Mouse (Mus musculus) left cerebral cortex, adult 8-10 months (tissue): ENCODE results near the gene Kat2a. TPM values are rescaled to one million over a fixed set of nuclear protein-coding genes. Genes with fewer than 3 reads are reported as not detected.

Source experiments
- DNase-seq, 2 experiments: peaks; one replicate each; pipeline ENCODE4 v3.0.0; 2022; ENCODE audit warnings: low spot score in 2 of 2
- total RNA-seq, 4 experiments: library from RNA; stranded (reverse); gene quantifications; 2 replicates each; pipeline ENCODE4 v1.2.4; 2022

Gene Kat2a
- total RNA-seq, 4 experiments from 2014 or later, result 56.6 to 62.8 (median 59.2) TPM

DNA sequence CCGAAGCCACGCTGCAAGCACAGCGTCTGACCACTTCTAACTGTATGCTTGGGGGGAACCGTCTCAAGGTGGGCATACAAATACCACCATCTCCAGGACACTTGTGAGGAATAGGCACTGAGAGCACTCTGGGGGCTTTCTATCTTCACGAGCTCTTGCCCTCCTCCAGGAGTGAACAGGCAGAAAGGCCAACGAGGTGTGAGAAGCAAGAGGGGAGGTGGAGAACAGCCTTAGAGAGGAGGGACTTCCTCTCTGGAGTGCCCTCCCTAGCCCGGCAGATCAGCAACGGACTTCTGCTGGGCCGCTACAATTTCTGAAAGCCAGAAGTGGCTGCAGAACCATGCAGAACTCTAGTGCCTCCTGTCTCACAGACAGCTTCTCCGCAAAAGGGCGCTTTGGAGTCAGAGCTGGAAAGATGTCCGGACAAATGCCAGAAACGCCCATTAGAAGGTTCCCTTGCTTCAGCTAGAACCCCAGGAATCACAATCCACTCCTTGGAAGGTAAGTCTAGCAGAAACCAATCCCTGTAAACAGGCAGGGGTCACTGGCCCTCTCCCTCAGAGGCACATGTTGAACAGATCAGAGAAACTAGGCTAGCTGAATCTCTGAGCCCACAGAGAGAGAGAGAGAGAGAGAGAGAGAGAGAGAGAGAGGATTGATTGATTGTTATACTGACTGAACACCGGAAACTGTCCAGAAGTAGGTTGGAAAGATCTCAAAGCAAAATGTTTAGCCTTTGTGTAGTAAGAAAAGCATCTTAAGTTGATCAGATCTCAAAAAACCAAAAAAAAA lies 23.9 kb upstream of the Kat2a start:
- DNase-seq, result no peak

DNA sequence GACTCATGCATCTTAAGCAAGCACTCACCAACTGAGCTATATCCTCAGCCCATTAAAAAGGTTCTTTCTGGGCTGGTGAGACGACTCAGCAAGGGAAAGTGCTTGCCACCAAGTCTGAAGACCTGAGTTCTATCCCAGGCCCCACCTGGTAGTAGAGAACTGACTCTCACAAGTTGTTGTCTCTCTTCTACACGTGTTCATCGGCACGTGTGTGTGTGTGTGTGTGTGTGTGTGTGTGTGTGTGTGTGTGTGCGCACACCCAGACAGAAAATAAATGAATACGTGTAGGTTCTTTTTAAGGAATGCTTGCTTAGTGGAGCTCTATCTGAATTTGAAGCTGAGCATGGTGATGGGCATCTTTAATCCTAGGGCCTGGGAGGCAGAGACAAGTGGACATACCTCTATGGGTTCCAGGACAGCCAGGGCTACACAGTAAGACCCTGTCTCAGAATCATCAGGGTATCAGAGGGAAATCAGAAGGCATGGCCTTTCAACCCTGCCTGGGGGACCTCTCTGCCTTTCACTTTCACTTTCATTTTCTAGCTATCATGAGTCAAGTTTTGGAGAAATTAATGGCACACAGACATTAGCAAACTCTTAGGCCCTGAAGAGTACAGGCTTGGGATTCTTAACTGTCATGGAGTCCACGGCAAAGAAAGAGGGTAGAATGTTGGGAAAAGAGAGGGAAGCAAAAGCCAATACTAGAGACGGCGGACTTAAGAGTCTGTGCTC lies 23.0 kb upstream of the Kat2a start:
- no peak for DNase-seq

DNA sequence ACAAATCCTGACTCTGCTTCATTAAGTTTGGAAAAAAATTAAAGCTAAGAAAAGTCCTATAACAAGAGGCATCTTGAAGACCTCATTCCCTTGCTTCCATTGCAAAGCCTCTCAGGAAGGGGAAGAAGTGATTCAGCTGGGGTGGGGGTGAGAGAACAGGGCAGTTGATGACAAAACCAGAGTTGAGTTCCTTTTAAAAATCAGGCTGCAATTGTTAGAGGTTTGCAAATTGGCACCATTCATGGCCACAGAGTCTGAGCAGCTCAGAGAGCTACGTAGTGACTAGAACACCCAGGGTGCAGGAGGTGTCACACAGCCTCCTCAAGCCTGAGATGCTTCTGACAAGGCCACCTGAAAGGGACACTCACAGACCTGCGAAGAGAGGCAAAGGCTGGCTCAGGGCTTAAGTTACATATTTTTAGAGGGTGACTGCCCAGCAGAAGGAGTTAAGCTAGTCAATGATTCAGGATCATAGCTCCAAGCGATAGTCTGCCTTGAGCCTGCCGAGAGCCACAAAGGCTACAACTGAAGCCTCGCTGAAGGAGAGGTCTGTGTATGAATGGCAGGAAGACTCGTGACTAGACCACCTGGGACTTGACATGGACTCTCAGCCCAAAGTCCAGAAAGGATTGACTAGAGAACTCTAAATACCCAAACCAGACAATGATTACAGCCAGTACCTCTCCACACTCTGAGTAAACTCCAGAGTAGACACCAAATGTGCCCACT lies 18.4 kb upstream of the Kat2a start:
- DNase-seq, result no peak

DNA sequence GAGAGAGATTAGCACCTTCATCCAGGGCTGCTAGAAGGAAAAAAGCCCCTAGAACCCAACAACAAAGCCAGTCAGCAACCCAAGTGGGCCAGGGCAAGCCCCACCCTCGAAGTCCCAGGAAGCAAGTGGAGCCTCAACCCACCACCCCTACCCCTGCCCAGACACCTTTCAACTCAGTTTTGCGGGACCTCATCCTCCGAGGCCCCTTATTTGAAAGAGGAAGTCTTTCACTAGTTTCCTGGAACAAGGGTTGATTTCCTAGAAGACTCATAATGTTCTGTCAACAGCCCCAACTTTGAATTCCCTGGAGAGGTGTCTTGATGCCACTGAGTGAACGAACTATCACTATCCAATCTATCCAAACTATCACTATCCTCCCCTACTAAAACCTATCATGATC lies 17.7 kb upstream of the Kat2a start:
- no peak for DNase-seq

DNA sequence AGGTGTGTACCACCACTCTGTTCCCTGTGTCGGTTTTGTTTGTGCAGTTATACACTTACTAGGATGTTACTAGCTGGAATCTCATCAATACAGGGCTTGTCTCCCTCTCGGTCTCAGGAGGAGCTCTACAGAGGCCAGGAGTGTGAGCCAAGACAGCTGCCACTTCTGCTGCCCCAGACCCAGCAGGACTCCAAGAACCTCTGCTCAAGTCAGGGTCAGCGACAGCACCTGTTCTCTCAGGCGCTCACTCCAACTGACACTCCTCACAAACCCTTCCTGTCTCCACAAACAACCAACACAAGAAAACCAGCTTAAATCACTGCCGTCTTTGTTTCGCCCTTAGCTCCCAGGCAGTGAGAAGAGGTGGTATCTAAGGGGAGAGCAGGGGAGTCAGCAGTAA lies 16.3 kb upstream of the Kat2a start:
- DNase-seq, result no peak

DNA sequence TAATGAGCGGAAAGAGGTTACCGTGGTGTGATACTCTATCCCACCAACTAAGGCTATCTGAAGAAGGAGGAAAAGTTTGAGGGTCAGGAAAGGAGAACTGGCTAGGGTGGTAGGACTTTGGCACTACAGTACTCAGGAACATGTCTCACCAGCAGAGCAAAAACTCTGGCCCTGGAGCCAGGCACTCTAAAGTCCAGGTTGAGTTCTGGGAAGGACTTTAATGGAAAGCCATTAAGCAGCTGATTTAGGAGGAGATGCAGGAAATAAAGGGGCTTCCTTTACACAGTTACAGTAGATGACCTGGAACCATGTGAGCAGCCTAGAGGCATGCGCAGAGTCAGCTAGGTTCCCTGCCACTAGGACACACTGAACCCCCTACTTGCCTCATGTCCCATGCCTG lies 14.9 kb upstream of the Kat2a start:
- DNase-seq, result no peak

DNA sequence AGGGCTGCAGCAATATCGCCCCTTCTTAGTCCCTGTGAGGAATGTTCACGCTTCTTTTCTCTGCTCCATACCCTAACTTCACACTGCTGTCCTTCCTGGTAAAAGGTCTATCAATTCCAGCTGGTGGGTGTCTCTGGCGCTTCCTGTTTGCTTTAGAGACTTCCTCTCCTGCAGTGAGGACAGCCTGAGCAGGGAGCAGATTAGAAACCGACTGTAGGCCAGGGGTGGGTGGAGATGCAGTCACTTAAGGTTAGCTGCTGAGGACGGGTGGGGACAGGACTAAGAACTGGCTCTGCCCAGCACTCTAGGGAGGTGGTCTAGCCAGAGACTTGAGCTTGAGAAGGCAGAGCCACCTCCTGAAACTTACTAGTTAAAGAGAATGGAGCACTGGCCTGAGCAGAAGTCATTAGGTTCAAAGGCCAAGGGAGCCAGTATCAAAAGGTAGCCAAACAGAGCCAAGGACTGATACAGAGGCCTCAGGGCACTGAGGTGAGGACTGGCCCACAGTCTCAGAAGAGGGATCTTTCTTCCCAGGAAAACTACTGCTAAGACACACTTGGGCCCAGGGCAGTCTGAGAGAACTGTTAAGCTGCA lies 12.8 kb upstream of the Kat2a start:
- no peak for DNase-seq

DNA sequence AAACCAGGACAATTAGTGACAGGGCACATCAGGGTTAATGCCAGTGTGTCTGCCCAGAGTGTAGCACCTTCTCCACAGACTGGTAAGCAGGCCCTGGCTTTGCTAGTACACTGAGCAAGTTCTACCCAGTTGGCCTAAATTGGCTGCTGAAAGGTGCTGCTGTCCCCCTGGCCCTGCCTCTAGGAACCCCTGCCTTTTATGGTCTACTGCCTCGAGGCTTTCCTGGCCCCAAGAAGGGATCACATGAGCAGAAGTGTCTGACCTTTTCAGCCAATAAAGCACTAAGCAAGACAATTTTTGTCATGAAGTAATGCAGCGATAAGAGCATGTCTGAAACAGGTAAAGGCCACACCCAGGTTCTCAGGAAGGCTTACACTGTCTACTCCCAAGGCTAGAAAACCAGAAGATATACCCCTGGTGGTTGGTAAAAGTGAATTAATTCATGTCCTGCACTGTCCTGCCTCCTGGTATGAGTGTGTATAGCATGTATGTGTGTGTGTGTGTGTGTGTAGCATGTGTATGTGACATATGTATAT lies 10.3 kb upstream of the Kat2a start:
- no peak for DNase-seq

DNA sequence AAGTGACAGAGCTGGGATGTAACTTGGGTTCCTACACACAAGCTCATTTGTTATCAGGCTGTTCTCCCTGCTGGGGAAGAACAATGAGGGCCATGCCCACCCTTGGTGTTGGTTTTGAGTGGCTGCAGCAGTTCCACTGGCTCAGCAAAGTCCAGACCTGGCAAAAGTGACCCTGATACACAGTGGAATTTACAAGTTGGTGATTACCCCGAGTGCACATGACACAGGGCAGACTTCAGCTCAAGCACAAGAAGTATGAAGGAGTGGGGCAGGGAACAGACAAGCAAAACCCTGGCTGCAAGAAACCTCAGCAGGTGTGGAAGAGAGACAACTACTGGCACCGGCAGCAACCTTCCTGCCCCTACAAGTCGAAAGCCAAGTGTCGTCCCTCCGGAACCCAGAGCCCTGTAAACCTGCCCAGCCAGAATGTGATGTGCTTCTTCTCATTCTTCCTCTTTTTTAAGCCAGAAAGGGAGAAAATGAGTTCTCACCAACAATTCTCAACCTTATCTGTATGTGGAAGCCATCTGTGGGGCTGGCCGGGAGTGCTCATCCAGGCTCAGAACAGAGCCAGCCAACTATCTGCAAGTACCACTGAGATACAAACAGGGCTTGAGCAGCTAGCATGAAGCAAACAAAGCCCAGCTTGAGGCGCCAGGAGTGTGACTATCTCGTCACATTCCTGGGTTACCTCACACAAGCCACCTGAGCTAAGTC lies 9.7 kb upstream of the Kat2a start:
- DNase-seq, result no peak

DNA sequence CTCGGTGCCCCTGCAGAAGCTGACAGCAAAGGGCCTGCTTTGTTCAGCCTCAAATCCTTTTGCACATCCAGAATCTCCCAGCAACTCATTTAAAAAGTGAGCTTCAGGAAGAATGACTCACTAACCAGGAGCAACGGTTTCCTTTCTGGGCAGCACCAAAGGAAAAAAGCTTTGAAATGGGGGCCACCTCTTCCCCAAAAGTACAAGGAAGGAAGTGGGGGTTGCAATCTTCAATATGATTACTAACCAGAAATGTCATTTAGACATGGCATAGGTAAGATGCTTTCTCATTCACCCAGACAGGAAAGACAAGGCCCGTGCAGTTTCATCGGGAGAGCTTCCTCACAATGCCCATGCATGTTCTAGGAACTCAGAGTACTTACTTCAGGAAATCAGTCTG lies 9.0 kb upstream of the Kat2a start:
- no peak for DNase-seq

DNA sequence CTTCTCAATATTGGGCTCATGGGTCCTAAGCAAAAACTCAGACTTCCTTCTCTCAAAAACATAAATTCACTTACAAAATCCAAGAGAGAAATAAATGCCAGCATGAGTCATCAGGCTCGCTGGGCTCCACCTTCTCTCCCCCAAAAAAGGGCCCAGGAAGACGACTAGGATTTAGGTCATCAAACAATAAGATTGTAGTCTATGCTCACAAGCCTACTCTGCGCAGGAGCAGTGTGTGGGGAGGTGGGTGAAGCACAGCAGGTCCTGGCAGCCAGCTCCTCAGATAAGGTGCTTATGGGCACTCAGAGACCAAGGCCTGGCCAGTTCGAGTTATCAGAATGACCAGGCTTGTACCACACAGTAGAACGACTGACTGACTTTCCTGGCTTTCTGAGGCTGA lies 8.1 kb upstream of the Kat2a start:
- DNase-seq, result no peak

DNA sequence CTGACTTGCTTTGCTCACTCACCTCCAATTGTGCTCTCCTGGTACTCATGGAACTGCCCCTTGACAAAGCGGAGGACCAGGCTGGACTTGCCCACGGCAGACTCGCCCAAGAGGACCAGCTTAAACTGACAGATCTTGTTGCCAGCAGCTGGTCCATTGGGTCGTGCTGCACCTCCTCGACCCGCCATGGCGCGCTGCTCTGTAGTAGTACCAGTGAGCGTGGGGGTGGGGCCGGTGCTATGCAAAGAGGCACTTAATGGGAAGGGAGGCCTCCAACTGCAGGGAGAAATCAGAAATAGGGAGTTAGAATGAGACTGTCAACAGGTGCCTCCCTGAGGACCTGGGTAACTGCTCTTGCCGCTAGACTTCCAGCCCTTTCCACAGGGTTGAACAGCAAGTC lies 7.6 kb upstream of the Kat2a start:
- DNase-seq, result no peak

DNA sequence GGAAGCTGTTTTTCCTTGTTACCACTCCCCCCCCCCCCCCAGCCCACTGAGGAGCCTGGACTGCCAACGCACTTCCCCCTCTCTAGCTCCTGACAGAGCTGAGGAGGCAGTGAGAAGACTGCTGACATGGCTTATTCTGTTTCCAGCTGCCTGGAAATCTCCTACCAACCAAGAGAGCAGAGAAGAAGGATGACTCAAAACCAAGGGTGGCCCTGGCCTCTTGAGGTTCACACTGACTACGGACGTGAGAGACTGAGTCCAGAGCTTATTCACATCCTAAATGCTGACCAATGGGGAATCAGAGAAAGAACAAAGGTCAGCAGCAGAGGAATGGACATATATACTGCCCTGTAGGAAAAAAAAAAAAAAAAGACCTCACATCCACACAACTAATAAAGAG lies 7.0 kb upstream of the Kat2a start:
- no peak for DNase-seq

DNA sequence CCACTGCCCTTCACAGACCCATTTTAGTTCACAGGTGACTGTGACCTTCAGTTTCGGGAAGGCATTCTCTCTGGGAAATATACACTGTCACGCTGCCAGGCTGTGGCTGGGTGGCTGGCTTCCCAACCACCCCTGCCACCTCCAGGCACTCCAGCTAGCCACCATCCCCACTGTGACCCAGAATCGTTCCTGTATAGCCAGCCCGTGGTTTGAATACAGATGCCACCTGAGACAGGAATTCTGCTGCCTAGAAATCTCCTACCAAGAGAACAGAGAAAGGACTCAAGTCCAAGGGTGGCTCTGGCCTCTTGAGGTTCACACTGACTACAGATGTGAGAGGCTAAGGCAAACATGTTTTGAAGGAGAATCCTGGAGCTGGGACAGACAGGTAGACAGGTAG lies 6.6 kb upstream of the Kat2a start:
- DNase-seq, result no peak

DNA sequence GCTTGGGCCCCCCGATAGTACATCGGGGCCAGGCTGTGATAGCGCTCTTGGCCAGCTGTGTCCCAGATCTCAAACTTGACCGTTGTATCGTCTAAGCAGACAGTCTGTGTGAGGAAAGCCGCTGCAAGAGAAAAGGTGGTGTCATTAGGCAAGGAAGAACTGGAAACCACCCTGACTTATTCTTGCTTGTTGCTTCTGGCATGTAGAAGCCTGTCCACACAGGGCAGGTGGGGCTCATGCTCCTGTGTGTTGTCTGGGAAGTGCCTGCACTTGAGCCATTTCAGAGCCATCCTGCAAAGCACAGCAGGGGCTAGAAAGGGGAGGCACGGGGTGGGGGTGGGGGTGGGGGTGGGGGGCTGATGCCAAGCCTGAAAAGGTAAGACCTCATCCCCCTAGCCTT lies 6.2 kb upstream of the Kat2a start:
- DNase-seq, result no peak

DNA sequence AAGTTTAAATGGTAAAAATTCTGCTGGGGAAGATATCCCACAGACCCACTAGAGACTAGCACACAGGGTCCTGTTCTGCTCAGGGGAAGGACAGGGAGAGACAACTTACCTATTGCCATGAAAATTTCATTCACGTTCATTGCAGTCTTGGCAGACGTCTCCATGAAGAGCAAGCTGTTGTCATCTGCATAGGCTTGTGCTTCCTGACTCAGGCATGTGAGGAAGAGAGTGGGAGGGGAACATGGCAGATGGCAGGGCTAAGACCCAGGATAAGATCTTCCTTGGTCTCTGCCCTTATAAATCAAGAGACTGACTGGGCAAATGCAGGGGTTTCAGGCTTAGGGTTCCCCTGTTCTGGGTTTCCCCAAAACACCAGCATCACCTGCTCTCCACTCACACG lies 4.4 kb upstream of the Kat2a start:
- DNase-seq, result no peak

DNA sequence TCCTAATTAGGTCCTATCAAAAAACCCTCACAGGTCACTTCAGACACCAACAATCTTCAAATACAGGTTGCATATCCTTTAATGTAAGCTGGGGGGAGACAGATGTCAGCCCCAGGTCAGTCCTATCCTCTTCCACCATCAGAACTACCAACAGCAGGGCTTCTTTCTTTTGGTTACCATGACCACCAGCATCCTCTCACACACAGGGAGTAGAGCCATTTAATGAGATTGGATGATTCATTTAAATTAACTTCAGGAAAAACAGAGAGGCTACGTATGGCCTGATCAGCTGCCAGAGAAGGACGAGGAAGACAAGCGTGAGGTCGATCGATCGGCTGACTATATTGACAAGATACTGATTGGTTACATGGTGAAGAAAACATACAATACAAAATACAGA lies 2.7 kb upstream of the Kat2a start:
- no peak for DNase-seq

DNA sequence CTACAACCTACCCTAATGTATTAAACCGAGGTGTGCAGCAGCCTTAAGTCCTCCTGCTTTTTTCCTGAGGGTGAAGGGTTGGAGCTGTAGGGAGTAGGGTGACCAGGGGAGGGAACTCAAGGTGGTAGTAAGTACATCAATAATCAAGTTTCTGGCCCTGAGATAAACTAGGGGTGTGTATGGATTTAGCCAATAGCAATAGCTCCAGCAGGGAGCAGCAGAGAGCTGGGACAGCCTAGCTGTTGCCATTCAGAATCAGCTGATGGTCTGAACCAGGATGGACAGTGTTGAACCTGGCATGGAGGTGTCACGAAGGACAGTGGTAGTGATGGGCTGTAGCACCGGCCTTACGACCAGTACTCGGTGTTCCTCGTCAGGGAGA lies 2.3 kb upstream of the Kat2a start:
- DNase-seq, result no peak

DNA sequence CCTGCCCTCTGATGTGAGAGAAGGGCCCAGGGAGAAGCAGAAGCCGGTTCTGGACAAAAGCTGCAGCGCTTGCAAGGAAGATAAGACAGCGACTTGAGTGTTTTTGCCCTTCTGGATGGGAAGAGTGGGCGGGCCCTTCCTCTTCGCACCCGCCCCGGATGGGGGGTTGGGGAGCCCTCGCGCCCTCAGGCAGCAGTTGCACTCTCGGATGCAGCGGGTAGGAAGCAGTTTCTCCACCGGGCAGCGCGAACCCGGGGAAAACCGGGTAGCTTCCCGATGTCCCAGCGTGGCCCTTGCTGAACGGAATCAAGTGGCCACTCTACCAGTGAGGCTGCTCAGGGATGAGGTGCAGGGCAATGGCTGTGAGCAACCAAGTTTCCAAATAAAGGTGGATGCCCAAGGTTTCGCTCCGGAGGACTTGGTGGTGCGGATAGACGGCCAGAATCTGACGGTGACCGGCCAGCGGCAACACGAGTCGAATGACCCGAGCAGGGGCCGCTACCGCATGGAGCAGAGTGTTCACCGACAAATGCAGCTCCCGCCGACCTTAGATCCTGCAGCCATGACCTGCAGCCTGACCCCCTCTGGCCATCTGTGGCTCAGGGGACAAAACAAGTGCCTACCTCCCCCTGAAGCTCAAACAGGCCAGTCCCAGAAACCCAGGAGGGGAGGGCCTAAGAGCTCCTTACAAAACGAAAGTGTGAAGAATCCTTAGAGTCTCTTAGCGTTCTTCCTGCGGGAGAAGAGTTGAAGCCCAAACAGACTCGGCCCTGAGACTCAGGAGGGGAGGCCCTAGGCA lies 1.7 kb upstream of the Kat2a start, which contains the start of gene Hspb9:
Gene Hspb9 (plus strand): TSS at position 116 of the 799 bp plus-strand sequence.
- DNase-seq, result no peak

DNA sequence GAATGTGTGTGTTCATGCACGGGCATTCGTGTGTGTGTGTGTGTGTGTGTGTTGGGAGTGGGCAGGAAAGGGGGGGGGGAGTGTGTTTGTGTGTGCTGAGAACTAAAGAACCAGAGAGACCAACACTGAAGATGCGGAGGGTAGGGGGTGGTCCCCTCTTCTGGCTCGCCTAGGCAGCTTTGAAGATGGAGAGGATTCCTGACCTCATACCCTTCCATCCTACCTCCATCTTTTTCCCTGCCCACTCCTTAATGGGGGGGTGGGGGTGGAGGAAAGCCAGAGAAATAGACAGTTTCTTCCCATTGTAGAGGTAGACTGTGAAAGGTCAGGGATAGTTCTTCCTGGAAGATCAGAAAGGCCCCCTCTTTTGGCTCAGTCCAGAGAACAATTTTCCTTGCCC lies 909 bp upstream of the Kat2a start:
- no peak for DNase-seq
